Mouse (Mus musculus) gastrocnemius, adult 8-10 months (tissue): ENCODE measurements around the gene Olfr410. TPM values are rescaled to one million over a fixed set of nuclear protein-coding genes. Genes with fewer than 3 reads are reported as not detected.
A peak's percentile ranks its signal among the peaks of the same experiment; 100 is the strongest.

ENCODE experiments used
- DNase-seq, 2 experiments: peaks; one replicate each; pipeline ENCODE4 v3.0.0; 2022; ENCODE audit warnings: low spot score in 2 of 2
- total RNA-seq, 4 experiments: library from RNA; stranded (reverse); gene quantifications; 2 replicates each; pipeline ENCODE4 v1.2.4; 2022

The Olfr410 gene
- total RNA-seq, result not detected

DNA sequence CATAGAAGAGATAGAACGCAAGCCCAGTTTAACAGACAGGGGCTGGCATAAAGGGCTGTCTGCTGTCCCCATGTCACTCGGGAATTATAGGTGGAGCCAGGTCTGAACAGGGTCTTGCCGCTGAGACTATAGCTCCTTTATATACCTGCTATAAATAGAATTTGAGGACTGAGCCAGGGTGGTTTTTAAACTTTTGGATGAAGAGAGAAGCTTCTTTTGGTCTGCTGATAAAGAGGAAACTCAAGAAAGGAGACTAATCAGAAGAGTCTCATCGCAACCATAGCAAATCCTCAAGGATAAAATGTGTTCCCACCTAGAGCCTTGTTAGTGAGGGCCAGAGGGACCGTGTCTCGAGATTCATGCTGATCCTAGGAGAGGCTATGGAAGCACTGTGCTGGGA lies at the start of gene Olfr410:
Gene Olfr410, minus strand, starts transcription at position 101 of the 400 bp plus-strand sequence.
- no peak for DNase-seq

DNA sequence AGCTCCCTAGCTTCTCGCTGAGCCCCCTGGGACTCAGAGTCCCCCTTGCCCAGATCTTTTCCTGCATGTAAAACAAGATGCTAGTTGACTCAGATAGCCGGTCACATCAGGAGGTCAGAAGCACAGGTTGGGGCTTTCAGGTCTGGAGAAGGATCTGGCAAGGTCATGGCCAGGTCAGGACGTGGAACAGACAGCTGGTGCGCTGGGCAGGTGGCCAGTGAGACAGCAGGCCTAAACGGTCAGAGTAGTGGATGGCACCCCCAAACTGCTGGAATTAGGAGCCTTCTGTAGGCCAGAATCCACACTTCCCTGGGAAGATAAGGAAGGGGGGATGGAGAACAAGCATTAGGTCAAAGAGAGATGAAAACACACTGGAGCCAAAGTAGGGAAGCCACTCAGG lies 49.4 kb upstream of the Olfr410 start:
- DNase-seq, result no peak

DNA sequence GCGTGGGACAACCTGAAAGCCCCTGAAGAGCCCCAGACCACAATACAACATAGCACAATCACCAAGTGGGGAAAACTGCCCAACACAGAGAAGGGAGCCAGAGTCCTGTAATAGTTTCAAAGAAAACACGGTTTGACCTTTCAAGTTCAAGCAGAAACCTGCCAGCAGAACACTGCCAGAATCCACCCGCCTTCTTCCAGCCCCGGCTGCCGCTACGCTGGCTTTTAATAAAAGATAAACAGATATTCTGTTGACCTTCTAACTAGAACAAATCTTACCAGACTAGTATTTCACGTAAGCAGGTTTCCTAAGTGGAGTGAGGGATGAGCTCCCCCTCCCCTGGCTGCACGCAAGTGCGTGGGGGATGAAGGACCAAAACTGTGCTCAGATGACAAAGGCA lies 47.8 kb upstream of the Olfr410 start:
- no peak for DNase-seq

DNA sequence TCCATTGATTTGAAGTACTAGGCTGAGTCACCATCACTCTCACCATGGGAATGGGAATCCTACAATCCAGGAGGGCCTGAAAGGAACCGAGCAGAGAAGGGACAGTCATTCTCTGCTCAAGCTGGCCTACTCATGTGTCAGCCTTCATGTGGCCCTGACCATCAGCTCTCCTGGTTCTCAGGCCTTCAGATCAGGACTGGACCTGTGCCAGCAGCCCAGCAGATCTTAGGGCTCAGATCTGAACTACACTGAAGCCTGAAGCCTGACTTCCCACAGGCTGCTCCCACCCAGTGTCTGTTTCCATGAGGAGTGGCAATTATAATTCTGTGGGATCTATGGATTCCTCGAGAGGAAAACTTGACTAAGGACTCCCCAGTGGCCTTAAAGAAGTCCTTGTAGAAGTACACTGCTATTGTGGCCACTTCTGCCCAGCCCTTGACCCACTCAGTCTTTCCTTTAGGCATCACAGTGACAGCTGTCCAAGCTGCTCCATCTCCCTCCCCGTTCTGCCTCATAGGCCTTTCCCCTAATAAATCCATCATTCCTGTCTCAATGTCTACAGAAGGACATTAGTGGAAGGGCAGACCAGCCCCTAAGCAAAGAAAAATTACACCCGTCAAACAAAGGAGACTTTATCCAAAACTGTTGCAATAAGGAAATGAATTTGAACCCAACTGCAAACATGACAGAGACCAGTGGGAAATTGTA lies 41.5 kb upstream of the Olfr410 start:
- no peak for DNase-seq

GRCm38 (mm10) chr11:74376847-74377246 lies 39.0 kb upstream of the Olfr410 start:
- DNase-seq, result no peak

GRCm38 (mm10) chr11:74371393-74372100 lies 33.7 kb upstream of the Olfr410 start:
- peak in 1 of 2 experiments; percentile 37 for DNase-seq

- DNase-seq, result no peak
Observed at GRCm38 (mm10) chr11:74361769-74362168, 23.9 kb upstream of the Olfr410 start, which contains the start of gene Olfr412. Gene Olfr412, plus strand, starts transcription at chr11:74362069.

DNA sequence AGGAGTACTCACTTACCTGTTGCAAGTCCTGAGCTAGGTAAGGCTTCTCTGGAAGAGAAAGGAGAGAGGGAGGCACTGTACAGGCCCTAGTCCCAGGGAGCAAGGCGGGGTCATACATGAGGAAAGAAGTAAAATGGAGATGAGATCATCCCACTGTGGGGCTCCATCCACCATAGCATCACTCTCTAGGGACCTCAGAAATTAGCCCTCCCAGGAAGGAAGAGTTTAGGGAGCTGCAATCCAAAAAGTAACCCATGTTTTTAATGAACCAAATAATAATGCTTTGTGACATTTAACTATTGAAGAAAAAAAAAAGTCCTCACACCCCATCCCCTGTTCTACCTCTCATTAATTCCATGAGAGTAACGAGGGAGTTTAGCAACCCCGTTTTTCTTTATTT lies 14.7 kb upstream of the Olfr410 start, which contains the start of gene Olfr411:
Gene Olfr411, minus strand, starts transcription at position 101 of the 400 bp plus-strand sequence.
- no peak for DNase-seq

GRCm38 (mm10) chr11:74328781-74329180 lies 9.1 kb downstream of the Olfr410 start:
- DNase-seq, result no peak

DNA sequence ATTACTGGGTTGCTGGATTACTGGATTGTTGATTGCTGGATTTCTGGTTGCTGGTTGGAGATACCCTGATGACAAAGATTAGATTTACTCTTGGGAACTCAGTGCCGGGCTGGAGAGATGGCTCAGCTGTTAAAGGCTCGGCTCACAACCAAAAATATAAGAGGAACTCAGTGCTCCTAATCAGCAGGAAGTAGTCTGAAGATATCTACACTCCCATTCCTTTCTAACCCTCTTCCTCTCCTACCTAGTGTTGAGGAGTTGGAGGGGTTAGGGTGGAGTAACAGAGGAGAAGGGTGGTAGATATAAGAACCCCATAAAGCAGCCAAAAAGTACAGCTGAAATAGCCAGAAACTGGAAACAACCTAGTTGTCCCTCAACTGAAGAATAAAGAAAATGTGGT lies 11.8 kb downstream of the Olfr410 start:
- DNase-seq, result no peak

GRCm38 (mm10) chr11:74287256-74287655 lies 50.6 kb downstream of the Olfr410 start:
- no peak for DNase-seq

DNA sequence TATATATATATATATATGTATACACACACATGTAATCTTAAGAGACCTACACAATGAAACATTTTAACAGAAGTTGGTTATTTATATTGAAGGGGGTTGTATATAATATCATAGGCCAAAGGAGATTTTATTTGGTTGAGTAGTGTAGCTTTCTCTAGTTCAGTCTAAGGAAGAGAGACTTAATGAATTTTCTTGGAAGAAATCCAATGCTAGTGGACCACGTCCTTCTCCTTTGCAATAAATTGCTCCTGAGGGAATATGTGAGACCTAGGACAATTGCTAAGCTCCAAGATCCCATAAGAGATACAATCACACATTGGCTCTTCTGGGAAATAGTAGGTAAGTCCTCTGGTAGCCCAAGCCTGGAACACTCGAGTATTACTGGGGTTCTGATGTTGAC lies 54.4 kb downstream of the Olfr410 start, which contains the start of gene Olfr59:
Gene Olfr59, plus strand, starts transcription at position 301 of the 400 bp plus-strand sequence.
- no peak for DNase-seq

Other genes with a start within 250 kb of the Olfr410 start
- not detected for gene Olfr401, start 224.3 kb downstream of the Olfr410 start, total RNA-seq
- not detected for gene Olfr402, start 184.5 kb downstream of the Olfr410 start, total RNA-seq
- gene Olfr403, start 151.8 kb downstream of the Olfr410 start, total RNA-seq, result not detected
- not detected for gene Olfr43, start 126.7 kb downstream of the Olfr410 start, total RNA-seq
- gene Olfr406, start 78.2 kb downstream of the Olfr410 start, total RNA-seq, result not detected
- not detected for gene Olfr59, start 54.3 kb downstream of the Olfr410 start, total RNA-seq
- not detected for gene Olfr411, start 14.6 kb upstream of the Olfr410 start, total RNA-seq
- gene Olfr412, start 24.0 kb upstream of the Olfr410 start, total RNA-seq, result not detected